In genomic region chr5:124171781-124172180, GRCm38 (mm10) we compare ENCODE assay signal across 13 mouse cellular contexts. TPM values are rescaled to one million over a fixed set of nuclear protein-coding genes. Genes with fewer than 3 reads are reported as not detected.
DNase-seq lines count a peak whose midpoint lies in the region; ATAC-seq and TF ChIP-seq lines count a peak whose summit lies in the region.
"Had no signal": no experiment of that assay in that cellular context is flagged by ENCODE, and none has a peak within 500 bp of the region (broad histone marks: within the 10 kb centered on the region; RNA-seq: fewer than 3 reads in every experiment).

No protein-coding gene starts in this region.

- ATAC-seq in heart, postnatal 0 days (ENCODE audit: insufficient read depth, low read depth), result peak; percentile 56
- ATAC-seq in midbrain, embryonic 16.5 days, result no peak
- ATAC-seq: forebrain, embryonic 14.5 days had no signal

- no peaks in the 10 kb centered on the region for H3K9me3 ChIP-seq in heart, postnatal 0 days (replicated peaks; ENCODE audit: control insufficient read depth, low read length)
- no peaks in the 10 kb centered on the region for H3K9me3 ChIP-seq in midbrain, embryonic 16.5 days (replicated peaks; ENCODE audit: control insufficient read depth, low read length, poor library complexity, severe bottlenecking)
- H3K9me3 ChIP-seq: embryonic facial prominence, embryonic 12.5 days; hindbrain, embryonic 15.5 days had no signal

- no peak overlapping the region for H3K4me3 ChIP-seq in gastrocnemius, adult 2 months
- no peak overlapping the region for H3K4me3 ChIP-seq in heart, postnatal 0 days (ENCODE audit: low read depth, low read length)
- H3K4me3 ChIP-seq in midbrain, embryonic 16.5 days (ENCODE audit: low read depth, low read length), result no peak overlapping the region
- H3K4me3 ChIP-seq: embryonic facial prominence, embryonic 12.5 days; hindbrain, embryonic 15.5 days had no signal

- intact Hi-C loops in gastrocnemius, adult 2 months (cut with DNase I), result loop anchor here (2.0 kb wide), 1 partner anchor 23 kb away; no protein-coding TSS in a partner anchor

- H3K9ac ChIP-seq in heart, postnatal 0 days (replicated peaks; ENCODE audit: low read depth, low read length), result no peak overlapping the region
- H3K9ac ChIP-seq in midbrain, embryonic 16.5 days (ENCODE audit: low read depth, low read length), result no peak overlapping the region
- H3K9ac ChIP-seq: embryonic facial prominence, embryonic 12.5 days; hindbrain, embryonic 15.5 days had no signal

- H3K27ac ChIP-seq in gastrocnemius, adult 2 months, result peak overlapping the region; percentile 92
- peak overlapping the region; percentile 92 for H3K27ac ChIP-seq in heart, postnatal 0 days (ENCODE audit: low read depth)
- H3K27ac ChIP-seq in midbrain, embryonic 16.5 days (ENCODE audit: low read length), result no peak overlapping the region
- H3K27ac ChIP-seq: embryonic facial prominence, embryonic 12.5 days; hindbrain, embryonic 15.5 days had no signal

- DNase-seq in gastrocnemius, adult 2 months, result no peak
- no peak for DNase-seq in gastrocnemius, postnatal 4 days (ENCODE audit: low spot score in 2 of 2)
- peak; percentile 81 for DNase-seq in adrenal gland, adult 2 months
- peak; percentile 63 to 73 for DNase-seq in heart, adult 18-20 months
- DNase-seq in heart, postnatal 0 days (ENCODE audit: low spot score), result peak; percentile 90
- no peak for DNase-seq in lung, postnatal 25 days (ENCODE audit: low spot score)
- no peak for DNase-seq in urinary bladder, adult 18-20 months (ENCODE audit: low spot score in 2 of 2)
- DNase-seq: gastrocnemius, postnatal 10 days; kidney, adult 9 months had no signal

- H3K4me2 ChIP-seq in heart, postnatal 0 days (ENCODE audit: low read depth, low read length), result no peak overlapping the region
- H3K4me2 ChIP-seq in midbrain, embryonic 16.5 days (ENCODE audit: low read length), result no peak overlapping the region
- H3K4me2 ChIP-seq: embryonic facial prominence, embryonic 12.5 days; hindbrain, embryonic 15.5 days had no signal

- no peak for TF ChIP-seq CTCF in gastrocnemius, adult 2 months (IDR thresholded peaks at IDR 0.05)
- no peak for TF ChIP-seq CTCF in heart, postnatal 0 days (IDR thresholded peaks at IDR 0.05; ENCODE audit: low read depth)

- WGBS in heart, postnatal 0 days, result 19% methylated on average over 9 of the region's 9 CpGs
- 74% methylated on average over 9 of the region's 9 CpGs for WGBS in midbrain, embryonic 16.5 days

- no peaks in the 10 kb centered on the region for H3K27me3 ChIP-seq in heart, postnatal 0 days (ENCODE audit: control insufficient read depth, insufficient read depth, low read length)
- H3K27me3 ChIP-seq in midbrain, embryonic 16.5 days (ENCODE audit: control insufficient read depth, insufficient read depth, low read depth, low read length), result no peaks in the 10 kb centered on the region
- H3K27me3 ChIP-seq: embryonic facial prominence, embryonic 12.5 days; hindbrain, embryonic 15.5 days had no signal

- peaks cover 67% of the 10 kb centered on the region for H3K4me1 ChIP-seq in heart, postnatal 0 days (ENCODE audit: control insufficient read depth, insufficient read depth)
- peaks cover 12% of the 10 kb centered on the region for H3K4me1 ChIP-seq in midbrain, embryonic 16.5 days (ENCODE audit: control insufficient read depth, insufficient read depth, low read length)

- H3K36me3 ChIP-seq in heart, postnatal 0 days (replicated peaks; ENCODE audit: control insufficient read depth, insufficient read depth, low read length), result no peaks in the 10 kb centered on the region
- no peaks in the 10 kb centered on the region for H3K36me3 ChIP-seq in midbrain, embryonic 16.5 days (ENCODE audit: control insufficient read depth, insufficient read depth, low read length)
- H3K36me3 ChIP-seq: embryonic facial prominence, embryonic 12.5 days; hindbrain, embryonic 15.5 days had no signal

- TF ChIP-seq EP300 in heart, postnatal 0 days (IDR thresholded peaks at IDR 0.05; ENCODE audit: low read depth), result 0 out of 2 replicates have a peak, but pooled peaks have one; percentile 25

RNA-seq across cellular contexts. Expression of gene Arl6ip4, which starts 55.9 kb away (rescaled TPM):
- 10 to 100 TPM; 38.3 to 41.2 TPM for total RNA-seq in gastrocnemius, adult 2 months (2021)
- 10 to 100 TPM; 69.9 to 76.4 TPM for total RNA-seq in gastrocnemius, postnatal 4 days (2021)
- total RNA-seq in adrenal gland, adult 2 months (2021), result 10 to 100 TPM; 40.0 to 56.3 TPM
- polyA plus RNA-seq in adrenal gland, adult 2 months (2012; rRNA removed), result 18.8 and 28.8 TPM in 2 replicates
- total RNA-seq in heart, adult 18-20 months (2021), result 10 to 100 TPM; 36.3 to 37.8 TPM
- total RNA-seq in heart, postnatal 0 days (2014; rRNA removed; ENCODE audit: low replicate concordance), result 12.2 and 18.0 TPM in 2 replicates
- 70.7 and 76.9 TPM in 2 replicates for polyA plus RNA-seq in heart, postnatal 0 days (2015; fragmentation: Nextera tagmentation; extraction: Ambion mirVana)
- polyA plus RNA-seq in midbrain, embryonic 16.5 days (2015; fragmentation: Nextera tagmentation; extraction: Ambion mirVana), result 78.0 and 81.6 TPM in 2 replicates

RNA-seq across cellular contexts. Expression of gene Ogfod2, which starts 59.7 kb away (rescaled TPM):
- total RNA-seq in gastrocnemius, adult 2 months (2021), result 10 to 100 TPM; 11.7 to 12.2 TPM
- 10 to 100 TPM in 1 of 2 experiments, 1 to 10 TPM in 1; 9.0 to 11.2 TPM for total RNA-seq in gastrocnemius, postnatal 4 days (2021)
- 10 to 100 TPM; 28.9 to 49.2 TPM for total RNA-seq in adrenal gland, adult 2 months (2021)
- polyA plus RNA-seq in adrenal gland, adult 2 months (2012; rRNA removed), result 177 and 230 TPM in 2 replicates
- 10 to 100 TPM; 15.1 to 17.5 TPM for total RNA-seq in heart, adult 18-20 months (2021)
- total RNA-seq in heart, postnatal 0 days (2014; rRNA removed; ENCODE audit: low replicate concordance), result 37.6 and 55.1 TPM in 2 replicates
- 19.0 and 19.3 TPM in 2 replicates for polyA plus RNA-seq in heart, postnatal 0 days (2015; fragmentation: Nextera tagmentation; extraction: Ambion mirVana)
- polyA plus RNA-seq in midbrain, embryonic 16.5 days (2015; fragmentation: Nextera tagmentation; extraction: Ambion mirVana), result 41.8 and 43.7 TPM in 2 replicates

Comparison
In these comparisons a context has a peak if more than half of its experiments do, and no peak if none do; other contexts are left out.
1. DNase-seq: peak in adrenal gland, adult 2 months (single experiment), heart, adult 18-20 months (2 of 2) and heart, postnatal 0 days (single experiment); none in gastrocnemius, adult 2 months (single experiment), gastrocnemius, postnatal 4 days (0 of 2), lung, postnatal 25 days (single experiment) and urinary bladder, adult 18-20 months (0 of 2).